Mouse (Mus musculus): ENCODE results near the gene Pax7. TPM values are rescaled to one million over a fixed set of nuclear protein-coding genes. Genes with fewer than 3 reads are reported as not detected.

Gene Pax7
- polyA plus RNA-seq, 1 experiment, result 0.18 TPM

- Histone ChIP-seq H3K4me1 (ENCODE audit: control insufficient read depth, insufficient read depth, low read length) (no peaks in the 10 kb centered on the region), H3K4me3 (replicated peaks; ENCODE audit: extremely low read depth, low read depth, low read length) (no peak overlapping the region)
- WGBS, result 57% methylated on average over 12 of the region's 12 CpGs
- TF ChIP-seq CTCF (IDR thresholded peaks at IDR 0.05; ENCODE audit: insufficient read depth, low read length) (no peak), POLR2A (IDR thresholded peaks at IDR 0.05; ENCODE audit: borderline replicate concordance, extremely low read depth, low read depth, low read length) (no peak)
- no peak for DNase-seq
These were observed 88.4 kb downstream of the Pax7 start for GRCm38 (mm10) chr4:139744765-139745395.

DNA sequence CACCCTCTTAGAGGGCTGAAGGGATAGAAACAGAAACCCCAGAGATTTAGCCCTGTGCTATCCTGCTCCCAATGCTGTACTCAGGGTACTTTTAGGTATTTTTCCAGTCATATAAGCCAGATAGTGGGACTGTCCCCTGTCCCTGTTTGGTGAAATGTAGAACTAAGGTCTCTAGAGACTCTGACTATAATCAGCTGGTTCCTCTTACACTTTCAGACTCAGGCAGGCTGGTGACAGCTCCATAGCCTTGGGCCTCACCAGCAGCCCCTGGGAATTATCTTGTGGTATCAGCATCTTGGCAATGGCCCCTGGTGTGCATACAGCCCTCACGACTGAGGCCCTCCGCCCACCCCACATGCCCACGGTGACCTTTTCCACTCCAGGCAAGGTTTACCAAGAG lies 89.7 kb downstream of the Pax7 start:
- 54% methylated on average over 3 of the region's 3 CpGs for WGBS

DNA sequence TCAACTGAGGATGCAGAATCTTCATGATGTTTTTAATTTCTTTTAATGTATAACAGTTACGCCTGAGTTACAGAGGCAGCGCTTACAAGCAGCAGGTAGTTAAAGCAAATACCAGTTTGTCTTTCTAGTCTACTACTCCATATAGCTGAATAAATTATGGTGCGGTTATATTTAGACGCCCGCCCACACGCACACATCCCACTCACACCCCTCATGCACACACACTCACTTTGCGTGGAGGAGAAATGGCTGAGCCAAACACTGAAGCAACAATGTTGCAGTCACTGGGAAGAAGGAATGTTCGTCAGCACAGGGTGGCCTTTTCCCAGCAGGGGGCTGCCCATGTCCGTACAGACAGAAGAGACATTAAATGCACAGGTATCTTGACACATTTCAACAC lies 96.3 kb downstream of the Pax7 start:
- Histone ChIP-seq H3K4me1 (ENCODE audit: control insufficient read depth, insufficient read depth, low read length) (no peaks in the 10 kb centered on the region), H3K4me3 (replicated peaks; ENCODE audit: extremely low read depth, low read depth, low read length) (no peak overlapping the region)
- TF ChIP-seq CTCF (IDR thresholded peaks at IDR 0.05; ENCODE audit: insufficient read depth, low read length) (no peak), POLR2A (IDR thresholded peaks at IDR 0.05; ENCODE audit: borderline replicate concordance, extremely low read depth, low read depth, low read length) (no peak)
- DNase-seq, result no peak
- WGBS, result 83% methylated on average over 9 of the region's 9 CpGs

More for the DNA sequence above, 89.7 kb downstream of the Pax7 start:
- H3K4me3 ChIP-seq (replicated peaks; ENCODE audit: extremely low read depth, low read depth, low read length), result no peak overlapping the region
- no peak for DNase-seq
- no peak for TF ChIP-seq CTCF (IDR thresholded peaks at IDR 0.05; ENCODE audit: insufficient read depth, low read length)
- TF ChIP-seq POLR2A (IDR thresholded peaks at IDR 0.05; ENCODE audit: borderline replicate concordance, extremely low read depth, low read depth, low read length), result no peak
- no peaks in the 10 kb centered on the region for H3K4me1 ChIP-seq (ENCODE audit: control insufficient read depth, insufficient read depth, low read length)

DNA sequence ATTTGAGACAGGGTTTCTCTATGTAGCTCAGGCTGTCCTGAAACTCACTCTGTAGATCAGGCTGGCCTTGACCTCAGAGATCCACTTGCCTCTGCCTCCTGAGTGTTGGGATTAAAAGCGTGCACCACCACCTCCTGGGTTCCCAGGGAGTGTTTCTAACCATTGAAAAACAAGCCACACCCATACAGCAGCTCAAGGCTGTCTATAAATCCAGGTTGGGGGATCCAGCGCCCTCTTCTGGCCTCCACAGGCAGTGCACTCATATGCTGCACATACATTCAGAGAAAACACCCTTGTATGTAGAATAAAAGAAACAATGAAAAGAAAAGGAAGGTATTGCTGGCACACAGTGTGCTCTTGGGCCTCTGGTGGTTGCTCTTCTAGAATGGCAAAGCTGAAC lies 106.2 kb downstream of the Pax7 start:
- H3K4me3 ChIP-seq (replicated peaks; ENCODE audit: extremely low read depth, low read depth, low read length), result no peak overlapping the region
- WGBS, result 53% methylated on average over 2 of the region's 2 CpGs
- no peaks in the 10 kb centered on the region for H3K4me1 ChIP-seq (ENCODE audit: control insufficient read depth, insufficient read depth, low read length)
- no peak for TF ChIP-seq CTCF (IDR thresholded peaks at IDR 0.05; ENCODE audit: insufficient read depth, low read length)
- no peak for TF ChIP-seq POLR2A (IDR thresholded peaks at IDR 0.05; ENCODE audit: borderline replicate concordance, extremely low read depth, low read depth, low read length)
- no peak for DNase-seq

GRCm38 (mm10) chr4:139725421-139725820 lies 107.9 kb downstream of the Pax7 start:
- TF ChIP-seq CTCF (IDR thresholded peaks at IDR 0.05; ENCODE audit: insufficient read depth, low read length) (no peak), POLR2A (IDR thresholded peaks at IDR 0.05; ENCODE audit: borderline replicate concordance, extremely low read depth, low read depth, low read length) (no peak)
- no peak overlapping the region for H3K4me3 ChIP-seq (replicated peaks; ENCODE audit: extremely low read depth, low read depth, low read length)
- no peaks in the 10 kb centered on the region for H3K4me1 ChIP-seq (ENCODE audit: control insufficient read depth, insufficient read depth, low read length)
- no peak for DNase-seq
- WGBS, result 51% methylated on average over 15 of the region's 15 CpGs

GRCm38 (mm10) chr4:139724296-139724695 lies 109.0 kb downstream of the Pax7 start:
- H3K4me3 ChIP-seq (replicated peaks; ENCODE audit: extremely low read depth, low read depth, low read length), result no peak overlapping the region
- TF ChIP-seq CTCF (IDR thresholded peaks at IDR 0.05; ENCODE audit: insufficient read depth, low read length) (no peak), POLR2A (IDR thresholded peaks at IDR 0.05; ENCODE audit: borderline replicate concordance, extremely low read depth, low read depth, low read length) (no peak)
- 49% methylated on average over 4 of the region's 4 CpGs for WGBS
- no peak for DNase-seq
- H3K4me1 ChIP-seq (ENCODE audit: control insufficient read depth, insufficient read depth, low read length), result no peaks in the 10 kb centered on the region

GRCm38 (mm10) chr4:139718978-139719377 lies 114.3 kb downstream of the Pax7 start:
- no peak for DNase-seq
- Histone ChIP-seq H3K4me3 (replicated peaks; ENCODE audit: extremely low read depth, low read depth, low read length) (no peak overlapping the region), H3K4me1 (ENCODE audit: control insufficient read depth, insufficient read depth, low read length) (no peaks in the 10 kb centered on the region)
- WGBS, result 74% methylated on average over 5 of the region's 5 CpGs
- no peak for TF ChIP-seq POLR2A (IDR thresholded peaks at IDR 0.05; ENCODE audit: borderline replicate concordance, extremely low read depth, low read depth, low read length)
- no peak for TF ChIP-seq CTCF (IDR thresholded peaks at IDR 0.05; ENCODE audit: insufficient read depth, low read length)

GRCm38 (mm10) chr4:139716477-139717169 lies 116.7 kb downstream of the Pax7 start:
- Histone ChIP-seq H3K4me1 (ENCODE audit: control insufficient read depth, insufficient read depth, low read length) (no peaks in the 10 kb centered on the region), H3K4me3 (replicated peaks; ENCODE audit: extremely low read depth, low read depth, low read length) (no peak overlapping the region)
- TF ChIP-seq POLR2A (IDR thresholded peaks at IDR 0.05; ENCODE audit: borderline replicate concordance, extremely low read depth, low read depth, low read length) (no peak), CTCF (IDR thresholded peaks at IDR 0.05; ENCODE audit: insufficient read depth, low read length) (no peak)
- 75% methylated on average over 10 of the region's 10 CpGs for WGBS
- no peak for DNase-seq

DNA sequence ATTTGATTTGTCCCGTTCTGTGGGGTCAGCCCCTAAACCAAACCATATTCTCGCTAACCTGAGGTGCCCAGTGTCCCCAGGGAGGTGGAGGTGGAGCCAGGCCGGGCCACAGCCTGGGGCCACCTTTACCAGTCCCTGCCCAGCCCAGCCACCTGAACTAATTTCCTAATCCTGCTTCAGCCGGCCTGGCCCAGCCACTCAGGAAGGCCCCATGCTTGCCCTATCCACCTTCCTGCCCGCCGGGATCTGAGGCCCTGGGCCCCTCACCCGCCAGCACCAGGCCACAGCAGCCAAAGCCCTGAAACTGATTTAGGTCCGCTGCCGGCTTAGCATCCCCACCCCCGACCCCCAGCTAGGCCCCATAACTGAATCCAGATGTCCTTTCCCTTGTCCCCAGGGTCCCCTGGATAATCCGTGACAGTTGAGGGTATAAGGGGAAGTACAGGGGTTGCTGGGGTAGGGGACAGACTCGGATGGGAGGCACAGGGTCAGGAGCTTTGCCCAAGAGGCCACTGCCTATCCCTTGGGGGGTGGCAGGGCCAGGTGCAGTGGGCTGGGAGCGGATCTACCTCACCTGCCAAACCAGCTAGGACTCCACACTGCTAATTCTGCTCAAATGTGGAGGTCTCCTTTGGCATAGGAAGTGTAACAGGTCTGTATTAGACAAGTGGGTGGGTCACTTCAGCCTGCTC lies 117.9 kb downstream of the Pax7 start:
- no peak for DNase-seq
- no peak for TF ChIP-seq CTCF (IDR thresholded peaks at IDR 0.05; ENCODE audit: insufficient read depth, low read length)
- no peak for TF ChIP-seq POLR2A (IDR thresholded peaks at IDR 0.05; ENCODE audit: borderline replicate concordance, extremely low read depth, low read depth, low read length)
- WGBS, result 30% methylated on average over 13 of the region's 13 CpGs
- H3K4me3 ChIP-seq (replicated peaks; ENCODE audit: extremely low read depth, low read depth, low read length), result no peak overlapping the region
- H3K4me1 ChIP-seq (ENCODE audit: control insufficient read depth, insufficient read depth, low read length), result no peaks in the 10 kb centered on the region

Data from lung, adult 2 months (tissue).